Mouse (Mus musculus) kidney, postnatal 4 days (tissue): ENCODE measurements around the gene Vps8.
"Not testable (repeated sequence)": the region's sequence is repeated elsewhere in the genome, so short reads cannot be mapped to it uniquely, and the experiment has no call there.

Source experiments
- DNase-seq, 2 experiments: peaks; one replicate each; pipeline ENCODE4 v3.0.0; 2021; ENCODE audit warnings: mixed read lengths in 2 of 2

Gene Vps8

GRCm38 (mm10) chr16:21634460-21634859 lies 211.5 kb downstream of the Vps8 start:
- DNase-seq, result no peak

GRCm38 (mm10) chr16:21636156-21636853 lies 213.4 kb downstream of the Vps8 start:
- DNase-seq, result no peak

- DNase-seq, result no peak
These were observed 214.4 kb downstream of the Vps8 start for GRCm38 (mm10) chr16:21637201-21637819.

GRCm38 (mm10) chr16:21640766-21641499 lies 218.0 kb downstream of the Vps8 start:
- DNase-seq, result peak in 1 of 2 experiments; percentile 49

GRCm38 (mm10) chr16:21641944-21642343 lies 219.0 kb downstream of the Vps8 start:
- peak in 1 of 2 experiments; percentile 49 for DNase-seq

- no peak for DNase-seq
These were observed 220.0 kb downstream of the Vps8 start for GRCm38 (mm10) chr16:21642906-21643305.

- DNase-seq, result no peak
These were observed 220.7 kb downstream of the Vps8 start for GRCm38 (mm10) chr16:21643621-21644041.

GRCm38 (mm10) chr16:21644066-21644561 lies 221.2 kb downstream of the Vps8 start:
- DNase-seq, result peak; percentile 84 to 90

GRCm38 (mm10) chr16:21644574-21644973 lies 221.7 kb downstream of the Vps8 start:
- no peak for DNase-seq

GRCm38 (mm10) chr16:21645915-21646314 lies 223.0 kb downstream of the Vps8 start:
- DNase-seq, result no peak

- DNase-seq, result no peak
These were observed 223.6 kb downstream of the Vps8 start for GRCm38 (mm10) chr16:21646496-21646895.

- DNase-seq, result no peak
These were observed 225.9 kb downstream of the Vps8 start for GRCm38 (mm10) chr16:21648800-21649199.

- no peak for DNase-seq
These were observed 227.4 kb downstream of the Vps8 start for GRCm38 (mm10) chr16:21650289-21650688.

GRCm38 (mm10) chr16:21651161-21651560 lies 228.2 kb downstream of the Vps8 start:
- DNase-seq, result no peak

- DNase-seq, result no peak
These were observed 230.2 kb downstream of the Vps8 start for GRCm38 (mm10) chr16:21653151-21653550.

GRCm38 (mm10) chr16:21654384-21654783 lies 231.5 kb downstream of the Vps8 start:
- DNase-seq, result no peak

- peak in 1 of 2 experiments; percentile 40 for DNase-seq
These were observed 232.4 kb downstream of the Vps8 start for GRCm38 (mm10) chr16:21655291-21655690.

GRCm38 (mm10) chr16:21655961-21656360 lies 233.0 kb downstream of the Vps8 start:
- DNase-seq, result no peak

- DNase-seq, result no peak
These were observed 241.9 kb downstream of the Vps8 start for GRCm38 (mm10) chr16:21664633-21665363.

GRCm38 (mm10) chr16:21665423-21665986 lies 242.6 kb downstream of the Vps8 start:
- DNase-seq, result no peak

GRCm38 (mm10) chr16:21671878-21672277 lies 249.0 kb downstream of the Vps8 start:
- no peak for DNase-seq

GRCm38 (mm10) chr16:21673046-21673445 lies 250.1 kb downstream of the Vps8 start:
- DNase-seq, result not testable (repeated sequence)
